Mouse (Mus musculus): ENCODE results near the gene Plin5. TPM values are rescaled to one million over a fixed set of nuclear protein-coding genes. Genes with fewer than 3 reads are reported as not detected.
"Not testable (repeated sequence)": the region's sequence is repeated elsewhere in the genome, so short reads cannot be mapped to it uniquely, and the experiment has no call there.

Gene Plin5
- polyA plus RNA-seq, 1 experiment from 2014 or later: 0.15 TPM

DNA sequence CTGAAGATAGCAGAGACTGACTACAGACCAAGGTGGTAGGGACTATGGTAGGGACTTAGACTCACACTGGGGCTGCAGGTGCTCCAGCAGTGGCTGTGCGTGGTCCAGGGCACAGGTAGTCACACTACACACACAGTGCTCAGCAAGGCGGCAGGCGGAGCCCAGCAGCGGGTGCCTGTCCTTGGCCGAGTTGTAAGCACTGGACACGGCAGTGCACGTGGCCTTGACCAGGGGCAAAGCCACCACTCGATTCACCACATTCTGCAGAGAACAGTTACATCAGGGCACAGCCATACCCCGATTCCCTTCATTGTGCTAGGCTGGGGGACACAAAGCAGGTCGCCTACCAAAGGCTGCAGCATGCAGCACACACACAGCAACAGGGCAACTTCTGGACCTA is 1.2 kb downstream of the Plin5 start:
- no peak overlapping the region for H3K4me3 ChIP-seq
- H3K27ac ChIP-seq: no peak overlapping the region
- no peaks in the 10 kb centered on the region for H3K9me3 ChIP-seq
- H3K27me3 ChIP-seq: peaks cover 48% of the 10 kb centered on the region
- H3K4me1 ChIP-seq: peaks cover 17% of the 10 kb centered on the region
- H3K9ac ChIP-seq: no peak overlapping the region
- no peaks in the 10 kb centered on the region; the same call in 1 of the 2 replicates for H3K36me3 ChIP-seq
- 77% methylated on average over 10 of the region's 10 CpGs for WGBS
- no peak for ATAC-seq (ENCODE audit: insufficient number of reproducible peaks, insufficient read depth, low FRiP score, low TSS enrichment)
- H3K4me2 ChIP-seq (replicated peaks): no peak overlapping the region

DNA sequence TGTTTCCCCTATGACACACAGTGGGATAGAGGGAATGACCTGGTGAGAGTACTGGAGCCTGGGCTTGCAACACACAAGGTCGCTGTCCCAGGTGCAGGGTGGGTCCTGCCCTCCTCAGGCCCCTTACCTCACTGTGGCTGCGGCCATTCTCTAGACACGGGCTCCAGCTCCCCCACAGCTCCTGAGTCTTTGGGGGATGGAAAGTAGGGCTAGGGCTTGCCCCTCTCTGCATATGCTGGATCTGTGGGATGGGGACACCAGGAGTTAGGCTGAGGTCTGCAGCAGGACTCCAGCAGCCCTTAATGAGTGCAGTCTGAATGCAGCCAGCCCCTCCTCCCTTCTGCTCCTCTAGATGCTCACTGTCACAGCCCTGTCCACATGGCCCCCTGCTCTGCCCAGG is 4.7 kb downstream of the Plin5 start:
- no peak for ATAC-seq (ENCODE audit: insufficient number of reproducible peaks, insufficient read depth, low FRiP score, low TSS enrichment)
- no peaks in the 10 kb centered on the region for H3K9me3 ChIP-seq
- no peaks in the 10 kb centered on the region; the same call in 1 of the 2 replicates for H3K36me3 ChIP-seq
- peaks cover 16% of the 10 kb centered on the region for H3K27me3 ChIP-seq
- no peak overlapping the region for H3K27ac ChIP-seq
- WGBS: 78% methylated on average over 3 of the region's 3 CpGs
- H3K4me2 ChIP-seq (replicated peaks): no peak overlapping the region
- no peak overlapping the region for H3K4me3 ChIP-seq
- H3K4me1 ChIP-seq: peaks cover 6% of the 10 kb centered on the region
- no peak overlapping the region for H3K9ac ChIP-seq

DNA sequence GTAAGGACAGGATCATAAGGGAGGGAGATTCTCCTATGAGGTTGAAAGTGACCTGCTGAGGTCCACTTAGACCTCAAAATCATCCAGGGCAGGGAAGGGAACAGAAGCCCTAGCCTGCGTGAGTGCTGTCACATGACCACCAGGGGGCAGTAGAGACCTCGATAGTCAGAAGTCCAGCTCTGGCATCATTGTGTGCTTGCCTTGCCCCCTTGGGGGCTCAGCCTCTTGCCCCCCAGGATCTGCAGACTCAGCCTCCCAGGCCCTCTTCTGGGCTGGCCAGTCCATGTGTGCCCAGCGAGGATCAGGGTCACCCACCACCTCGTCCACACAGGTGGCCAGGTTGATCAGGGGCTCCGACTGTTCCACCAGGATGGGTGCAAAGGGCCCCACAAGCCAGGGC is 5.5 kb downstream of the Plin5 start:
- no peaks in the 10 kb centered on the region for H3K9me3 ChIP-seq
- WGBS: 40% methylated on average over 5 of the region's 5 CpGs
- H3K4me2 ChIP-seq (replicated peaks): no peak overlapping the region
- H3K27ac ChIP-seq: no peak overlapping the region
- H3K27me3 ChIP-seq: peaks cover 8% of the 10 kb centered on the region
- no peaks in the 10 kb centered on the region; the same call in 1 of the 2 replicates for H3K36me3 ChIP-seq
- 0 out of 2 replicates have a peak, but pooled peaks have one; percentile 11 for ATAC-seq (ENCODE audit: insufficient number of reproducible peaks, insufficient read depth, low FRiP score, low TSS enrichment)
- H3K4me3 ChIP-seq: no peak overlapping the region
- H3K4me1 ChIP-seq: no peaks in the 10 kb centered on the region
- H3K9ac ChIP-seq: no peak overlapping the region

DNA sequence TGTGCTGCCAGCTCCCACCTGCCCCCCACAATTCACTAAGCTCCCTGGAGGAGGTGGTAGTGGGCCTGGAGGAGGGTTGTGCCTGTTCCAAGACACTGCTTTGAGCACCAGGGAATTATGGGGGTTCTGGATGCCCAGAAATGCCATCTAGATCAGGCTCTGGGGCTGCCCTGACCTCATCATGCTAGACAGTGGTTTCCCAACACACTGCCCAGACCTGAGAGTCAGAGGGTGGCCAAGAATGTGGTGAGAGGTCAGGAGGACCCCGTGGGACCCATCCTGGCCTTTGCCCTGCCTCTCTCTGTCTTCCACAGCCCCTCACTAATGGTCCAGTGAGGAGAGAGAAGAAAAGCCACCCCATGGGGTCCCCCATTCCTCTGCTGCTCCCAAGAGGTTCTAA is 6.4 kb downstream of the Plin5 start:
- Histone ChIP-seq H3K4me3 (no peak overlapping the region), H3K36me3 (no peaks in the 10 kb centered on the region; the same call in 1 of the 2 replicates), H3K9me3 (no peaks in the 10 kb centered on the region), H3K27me3 (no peaks in the 10 kb centered on the region), H3K9ac (no peak overlapping the region), H3K4me2 (replicated peaks) (no peak overlapping the region), H3K27ac (no peak overlapping the region), H3K4me1 (no peaks in the 10 kb centered on the region)
- 67% methylated on average over 1 of the region's 1 CpGs for WGBS
- ATAC-seq (ENCODE audit: insufficient number of reproducible peaks, insufficient read depth, low FRiP score, low TSS enrichment): no peak

DNA sequence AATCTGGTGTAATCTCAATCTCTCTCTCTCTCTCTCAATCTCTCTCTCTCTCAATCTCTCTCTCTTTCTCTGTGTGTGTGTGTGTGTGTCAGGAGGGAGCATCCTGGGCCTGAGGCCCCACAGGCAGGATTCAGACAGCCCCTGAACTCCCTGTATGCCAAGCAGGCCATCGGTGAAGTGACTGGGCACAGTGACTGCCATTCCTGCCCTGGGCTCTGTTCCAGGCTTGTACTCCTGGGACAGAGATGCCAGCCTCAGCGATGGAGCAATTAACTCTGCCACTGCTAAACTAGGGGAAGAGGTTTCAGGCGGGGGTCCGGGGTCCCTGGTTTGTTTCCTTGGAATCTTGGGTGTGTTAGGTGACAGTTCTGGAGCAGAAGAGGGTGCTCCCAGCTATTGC is 6.8 kb downstream of the Plin5 start:
- no peaks in the 10 kb centered on the region for H3K9me3 ChIP-seq
- H3K4me3 ChIP-seq: no peak overlapping the region
- 77% methylated on average over 4 of the region's 4 CpGs for WGBS
- no peak overlapping the region for H3K4me2 ChIP-seq (replicated peaks)
- no peak for ATAC-seq (ENCODE audit: insufficient number of reproducible peaks, insufficient read depth, low FRiP score, low TSS enrichment)
- H3K27ac ChIP-seq: no peak overlapping the region
- no peaks in the 10 kb centered on the region for H3K4me1 ChIP-seq
- H3K9ac ChIP-seq: no peak overlapping the region
- H3K36me3 ChIP-seq: no peaks in the 10 kb centered on the region; the same call in 1 of the 2 replicates
- no peaks in the 10 kb centered on the region for H3K27me3 ChIP-seq

DNA sequence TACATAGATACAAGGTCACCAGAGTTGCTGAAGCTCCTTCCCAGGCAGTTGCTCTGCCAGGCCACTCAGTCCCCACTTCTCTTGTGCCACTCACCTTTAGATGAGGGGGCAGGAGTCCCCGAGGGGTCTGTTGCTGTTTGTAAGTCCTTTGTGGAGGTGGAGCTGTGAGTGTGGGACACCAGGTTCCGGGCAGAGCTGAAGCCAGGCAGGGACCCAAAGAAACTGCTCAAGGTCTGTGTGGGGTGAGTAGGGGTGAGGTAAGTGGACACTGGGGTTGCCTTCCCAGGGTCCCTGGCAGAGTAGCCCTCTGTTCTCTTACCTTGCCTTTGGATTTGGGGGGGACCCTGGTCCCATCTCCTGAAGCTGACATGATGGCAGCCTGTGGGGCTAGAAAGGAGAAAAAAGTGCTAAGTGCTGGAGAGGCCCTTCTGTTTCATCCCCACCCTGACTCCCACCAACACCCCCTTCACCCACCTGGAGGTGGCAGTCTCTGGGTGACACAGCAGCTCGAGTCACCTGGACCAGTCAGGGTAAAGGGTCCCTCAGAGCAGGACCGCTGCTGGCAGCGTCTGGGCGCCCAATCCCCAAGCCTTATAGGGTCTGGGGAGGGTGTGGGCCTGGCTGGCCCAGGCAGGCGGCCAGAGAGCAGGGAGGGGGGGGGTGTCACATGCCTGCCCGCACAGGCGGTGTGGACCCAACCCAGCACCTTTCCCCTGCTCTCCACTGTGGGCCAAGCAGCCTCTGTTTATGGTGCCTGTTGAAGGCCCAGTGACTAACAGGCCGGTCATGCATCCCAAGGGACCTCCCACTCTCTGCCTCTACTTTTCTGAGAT is 8.0 kb downstream of the Plin5 start, which contains the start of gene Plin4:
Gene Plin4 (minus strand): TSS at position 585 of the 833 bp plus-strand sequence.
- H3K9ac ChIP-seq: no peak within 1 kb of the TSS
- H3K4me3 ChIP-seq: no peak within 1 kb of the TSS
- no peak for ATAC-seq (ENCODE audit: insufficient number of reproducible peaks, insufficient read depth, low FRiP score, low TSS enrichment)
- no peak within 1 kb of the TSS for H3K27ac ChIP-seq
- no peaks in the 10 kb centered on the region; the same call in 1 of the 2 replicates for H3K36me3 ChIP-seq
- no peaks in the 10 kb centered on the region for H3K4me1 ChIP-seq
- no peak within 1 kb of the TSS for H3K4me2 ChIP-seq (replicated peaks)
- no peaks in the 10 kb centered on the region for H3K27me3 ChIP-seq
- WGBS: 70% methylated on average over 9 of the region's 10 CpGs
- no peaks in the 10 kb centered on the region for H3K9me3 ChIP-seq

DNA sequence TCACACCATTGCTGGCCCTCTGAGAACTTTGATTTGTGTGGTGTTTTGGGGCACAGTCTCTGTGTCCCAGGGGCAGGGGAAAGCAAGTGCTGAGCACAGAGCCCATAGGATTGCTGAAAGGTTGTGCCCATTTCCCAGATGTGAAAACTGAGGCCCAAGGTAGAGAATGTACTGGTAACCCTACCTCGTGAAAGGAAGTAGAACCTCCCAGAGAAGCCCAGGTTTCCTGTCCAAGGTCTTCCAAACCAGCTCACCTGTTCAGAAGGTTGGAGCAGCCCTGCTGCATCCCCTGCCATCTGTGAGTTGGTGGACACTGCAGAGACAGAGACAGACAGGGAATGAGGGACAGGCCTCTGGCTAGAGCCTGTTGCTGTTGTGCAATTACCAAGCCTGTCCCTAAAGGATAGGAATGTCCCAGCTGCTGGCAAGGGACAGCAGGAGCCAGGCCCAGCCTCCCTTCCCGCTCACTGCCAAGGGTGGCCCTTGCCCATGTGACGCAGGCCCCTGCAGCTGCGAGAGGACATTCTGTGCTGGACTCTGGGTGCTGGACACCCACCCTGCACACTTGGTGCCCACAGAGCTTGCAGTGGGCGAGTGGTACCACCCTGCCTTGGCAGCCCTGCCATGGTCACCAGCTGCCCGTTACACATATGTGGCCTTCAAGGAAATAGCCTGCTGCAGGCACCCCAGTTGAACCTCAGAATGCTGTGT is 8.9 kb downstream of the Plin5 start:
- no peaks in the 10 kb centered on the region for H3K4me1 ChIP-seq
- no peak overlapping the region for H3K27ac ChIP-seq
- no peaks in the 10 kb centered on the region for H3K9me3 ChIP-seq
- ATAC-seq (ENCODE audit: insufficient number of reproducible peaks, insufficient read depth, low FRiP score, low TSS enrichment): no peak
- H3K4me2 ChIP-seq (replicated peaks): no peak overlapping the region
- H3K4me3 ChIP-seq: no peak overlapping the region
- no peak overlapping the region for H3K9ac ChIP-seq
- WGBS: 77% methylated on average over 6 of the region's 6 CpGs
- no peaks in the 10 kb centered on the region for H3K27me3 ChIP-seq
- peaks cover 5% of the 10 kb centered on the region for H3K36me3 ChIP-seq

DNA sequence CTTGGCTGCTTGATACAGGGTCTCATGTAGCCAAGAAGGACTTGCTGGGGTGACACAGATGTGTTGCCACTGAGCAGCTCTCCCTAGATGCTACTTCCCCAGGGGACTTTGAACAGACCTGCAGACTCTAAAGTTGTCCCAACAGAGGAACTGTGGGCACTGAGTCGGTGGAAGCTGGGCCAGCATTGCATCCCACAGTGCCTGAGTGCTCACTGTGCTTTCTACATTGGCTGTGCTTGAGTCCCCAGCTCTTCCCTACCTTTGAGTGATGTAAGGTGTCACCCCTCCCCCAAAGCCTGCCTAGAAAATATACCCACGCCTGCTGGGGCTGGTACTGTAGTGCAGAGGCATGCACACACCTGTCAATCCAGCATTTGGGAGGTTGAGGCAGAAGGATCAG is 9.7 kb downstream of the Plin5 start:
- WGBS: 77% methylated on average over 2 of the region's 2 CpGs

DNA sequence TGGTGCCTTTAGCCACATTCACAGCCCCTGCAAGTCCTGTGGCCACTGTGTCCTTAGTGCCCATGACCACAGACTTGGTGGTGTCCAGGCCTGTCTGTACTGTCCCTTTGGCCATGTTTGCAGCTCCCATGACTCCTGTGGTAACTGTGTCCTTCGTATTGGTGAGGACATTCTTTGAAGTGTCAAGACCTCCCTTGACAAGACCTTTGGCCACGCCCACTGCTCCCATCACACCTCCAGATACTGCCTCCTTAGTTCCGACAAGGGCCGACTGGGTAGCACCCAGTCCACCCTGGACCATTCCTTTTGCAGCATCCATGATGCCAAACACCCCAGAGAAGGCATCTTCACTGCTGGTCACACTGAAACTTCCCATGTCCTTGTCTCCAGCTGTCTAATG is 10.4 kb downstream of the Plin5 start:
- Histone ChIP-seq H3K4me3 (no peak overlapping the region), H3K36me3 (peaks cover 18% of the 10 kb centered on the region), H3K27ac (no peak overlapping the region), H3K9ac (no peak overlapping the region), H3K4me2 (replicated peaks) (no peak overlapping the region), H3K9me3 (no peaks in the 10 kb centered on the region), H3K4me1 (no peaks in the 10 kb centered on the region), H3K27me3 (no peaks in the 10 kb centered on the region)
- 82% methylated on average over 4 of the region's 4 CpGs for WGBS
- no peak for ATAC-seq (ENCODE audit: insufficient number of reproducible peaks, insufficient read depth, low FRiP score, low TSS enrichment)

More for the DNA sequence above, 9.7 kb downstream of the Plin5 start:
- Histone ChIP-seq H3K4me2 (replicated peaks) (no peak overlapping the region), H3K4me3 (no peak overlapping the region), H3K27me3 (no peaks in the 10 kb centered on the region), H3K9me3 (no peaks in the 10 kb centered on the region), H3K4me1 (no peaks in the 10 kb centered on the region), H3K9ac (no peak overlapping the region), H3K36me3 (peaks cover 11% of the 10 kb centered on the region), H3K27ac (no peak overlapping the region)
- ATAC-seq (ENCODE audit: insufficient number of reproducible peaks, insufficient read depth, low FRiP score, low TSS enrichment): no peak

DNA sequence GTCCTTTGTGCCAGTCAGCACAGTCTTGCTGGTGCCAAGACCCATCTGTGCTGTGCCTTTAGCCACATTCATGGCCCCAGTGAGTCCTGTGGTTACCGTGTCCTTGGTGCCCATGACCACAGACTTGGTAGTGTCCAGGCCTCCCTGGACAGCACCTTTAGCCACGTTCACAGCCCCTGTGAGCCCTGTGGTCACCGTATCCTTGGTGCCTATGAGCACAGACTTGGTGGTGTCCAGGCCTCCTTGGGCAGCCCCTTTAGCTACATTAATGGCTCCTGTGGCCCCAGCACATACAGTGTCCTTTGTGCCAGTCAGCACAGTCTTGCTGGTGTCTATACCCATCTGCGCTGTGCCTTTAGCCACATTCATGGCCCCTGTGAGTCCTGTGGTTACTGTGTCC is 11.0 kb downstream of the Plin5 start:
- H3K4me2 ChIP-seq (replicated peaks): not testable (repeated sequence)

DNA sequence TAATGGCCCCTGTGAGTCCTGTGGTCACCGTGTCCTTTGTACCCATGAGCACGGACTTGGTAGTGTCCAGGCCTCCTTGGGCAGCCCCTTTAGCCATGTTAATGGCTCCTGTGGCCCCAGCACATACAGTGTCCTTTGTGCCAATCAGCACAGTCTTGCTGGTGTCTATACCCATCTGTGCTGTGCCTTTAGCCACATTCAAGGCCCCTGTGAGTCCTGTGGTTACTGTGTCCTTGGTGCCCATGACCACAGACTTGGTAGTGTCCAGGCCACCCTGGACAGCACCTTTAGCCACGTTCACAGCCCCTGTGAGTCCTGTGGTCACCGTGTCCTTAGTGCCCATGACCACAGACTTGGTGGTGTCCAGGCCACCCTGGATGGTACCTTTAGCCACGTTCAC is 12.6 kb downstream of the Plin5 start:
- H3K9ac ChIP-seq; H3K4me2 ChIP-seq (replicated peaks); ATAC-seq (ENCODE audit: insufficient number of reproducible peaks, insufficient read depth, low FRiP score, low TSS enrichment); H3K27ac ChIP-seq; H3K9me3 ChIP-seq; H3K27me3 ChIP-seq; H3K4me3 ChIP-seq; H3K4me1 ChIP-seq: not testable (repeated sequence)
- H3K36me3 ChIP-seq: peaks cover 40% of the 10 kb centered on the region
- WGBS: 93% methylated on average over 3 of the region's 5 CpGs

More for the DNA sequence above, 11.0 kb downstream of the Plin5 start:
- peaks cover 24% of the 10 kb centered on the region for H3K36me3 ChIP-seq
- not testable (repeated sequence) for H3K27me3 ChIP-seq; H3K27ac ChIP-seq; H3K9me3 ChIP-seq; H3K4me3 ChIP-seq; H3K9ac ChIP-seq; H3K4me1 ChIP-seq; ATAC-seq (ENCODE audit: insufficient number of reproducible peaks, insufficient read depth, low FRiP score, low TSS enrichment)
- 97% methylated on average over 4 of the region's 4 CpGs for WGBS
